Mouse (Mus musculus) embryonic fibroblast, embryonic 13.5 days (primary cell): ENCODE measurements at regions not wholly inside any gene's neighbourhood (a gene's known extent, or its start where the extent isn't known, plus 50 kb on each side); places are given as distances from the start of the nearest gene placed in this dataset.

Source experiments
- CTCF ChIP-seq: IDR thresholded peaks from 2 replicates; pipeline ENCODE4 v1.5.1; 2011; ENCODE audit warnings: mild to moderate bottlenecking, control low read depth, low read length, moderate library complexity, borderline replicate concordance; ENCODE audit not compliant: insufficient read depth
- POLR2A ChIP-seq: IDR thresholded peaks from 2 replicates; pipeline ENCODE4 v1.6.1; 2011; ENCODE audit warnings: low read depth, mild to moderate bottlenecking, control low read depth, low read length, moderate library complexity

- no peak for TF ChIP-seq POLR2A
- TF ChIP-seq CTCF, result no peak
Measured at GRCm38 (mm10) chr13:110747223-110747868, 352.5 kb downstream of the Plk2 start.
